Mouse (Mus musculus) heart, embryonic 14.5 days (tissue): ENCODE data around the gene Stil. TPM values are rescaled to one million over a fixed set of nuclear protein-coding genes. Genes with fewer than 3 reads are reported as not detected.
A peak's percentile ranks its signal among the peaks of the same experiment; 100 is the strongest.

ENCODE experiments used
- ATAC-seq: fragments of 200-750 bp; cut with Nextera tagmentation; 2 replicates; pipeline ENCODE4 v1.8.0; 2017; ENCODE audit warnings: low read depth, moderate TSS enrichment; ENCODE audit not compliant: insufficient number of reproducible peaks, insufficient read depth, low FRiP score
- H3K27ac ChIP-seq, 2 experiments: fragments of 200-500 bp in 1 of 2; fragments of 300-500 bp in 1 of 2; sonication (generic) in 1 of 2; replicated peaks in 1 of 2; 2 replicates each; pipeline ENCODE4 v1.5.1; 2012 to 2014; ENCODE audit warnings: low read depth in 2 of 2, low read length in 2 of 2, control low read depth in 1 of 2, mild to moderate bottlenecking in 1 of 2, mixed read lengths in 1 of 2; ENCODE audit not compliant: control insufficient read depth in 1 of 2, insufficient read depth in 1 of 2
- H3K27me3 ChIP-seq: fragments of 300-500 bp; sonication (generic); 2 replicates; pipeline ENCODE4 v1.6.1; 2014; ENCODE audit warnings: mild to moderate bottlenecking, low read length, control low read depth; ENCODE audit not compliant: control insufficient read depth, insufficient read depth
- H3K36me3 ChIP-seq: fragments of 300-500 bp; sonication (generic); 2 replicates; pipeline ENCODE4 v1.6.1; 2014; ENCODE audit warnings: mild to moderate bottlenecking, control low read depth, low read length, mixed read lengths; ENCODE audit not compliant: control insufficient read depth, insufficient read depth
- H3K4me1 ChIP-seq, 2 experiments: fragments of 200-500 bp in 1 of 2; fragments of 300-500 bp in 1 of 2; sonication (generic) in 1 of 2; 2 replicates each; pipeline ENCODE4 v1.6.1; 2012 to 2014; ENCODE audit warnings: low read length in 2 of 2, control low read depth in 1 of 2, mixed read lengths in 1 of 2; ENCODE audit not compliant: control insufficient read depth in 2 of 2, insufficient read depth in 2 of 2
- H3K4me2 ChIP-seq: fragments of 300-500 bp; sonication (generic); 2 replicates; pipeline ENCODE4 v1.6.1; 2014; ENCODE audit warnings: mild to moderate bottlenecking, low read length
- H3K4me3 ChIP-seq, 2 experiments: fragments of 200-500 bp in 1 of 2; fragments of 300-500 bp in 1 of 2; sonication (generic) in 1 of 2; 2 replicates each; pipeline ENCODE4 v1.5.1; 2012 to 2014; ENCODE audit warnings: low read length in 2 of 2, mild to moderate bottlenecking in 2 of 2, control low read depth in 1 of 2, low read depth in 1 of 2, moderate library complexity in 1 of 2; ENCODE audit not compliant: control insufficient read depth in 1 of 2, insufficient read depth in 1 of 2
- H3K9ac ChIP-seq: fragments of 300-500 bp; sonication (generic); 2 replicates; pipeline ENCODE4 v1.6.1; 2014; ENCODE audit warnings: mild to moderate bottlenecking, low read length
- H3K9me3 ChIP-seq: fragments of 300-500 bp; sonication (generic); 2 replicates; pipeline ENCODE4 v1.6.1; 2016; ENCODE audit warnings: low read length, control low read depth; ENCODE audit not compliant: control insufficient read depth
- WGBS: fragments of 180-500 bp; shearing (Covaris S2); extraction: QIAGEN DNeasy Blood & Tissue Kit; methylation state at CpG from one replicate; pipeline ENCODE4 v1.1.7; 2014; 5-methylcytosine and 5-hydroxymethylcytosine counted together
- polyA plus RNA-seq: library from polyadenylated mRNA; unstranded; fragments of >200 nt; fragmentation: Nextera tagmentation; extraction: Ambion mirVana; gene quantifications from 2 replicates; pipeline ENCODE4 v1.2.1, GENCODE M21; 2014

Stil gene
- polyA plus RNA-seq, 1 experiment from 2014 or later, result 9.8 TPM

DNA sequence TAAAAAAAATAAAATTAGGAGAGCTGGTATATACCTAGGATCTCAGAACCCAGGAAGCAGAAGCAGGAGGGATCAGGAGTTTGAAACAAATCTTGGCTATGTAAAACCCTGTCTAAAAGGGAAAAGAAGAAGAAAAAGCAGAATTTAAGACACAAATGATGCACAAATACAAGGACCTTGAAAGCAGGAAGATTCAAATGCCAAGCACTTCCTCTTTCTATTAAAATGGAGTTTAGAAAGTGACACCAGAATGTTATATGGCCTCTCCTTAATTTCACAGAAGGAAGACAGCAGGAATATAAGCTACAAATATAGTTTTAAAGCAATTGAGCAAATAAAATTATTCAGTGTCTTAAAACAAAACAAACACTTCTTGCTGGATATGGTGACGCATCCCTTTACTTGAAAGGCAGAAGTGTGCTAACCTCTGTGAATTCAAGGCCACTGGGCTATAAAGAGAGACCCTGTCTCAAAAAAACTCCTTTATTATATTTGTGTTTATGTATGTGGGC is 26.7 kb upstream of the Stil start:
- Histone ChIP-seq H3K4me1 (no peaks in the 10 kb centered on the region), H3K4me2 (no peak overlapping the region), H3K9me3 (no peaks in the 10 kb centered on the region), H3K36me3 (peaks cover 10% of the 10 kb centered on the region), H3K27me3 (no peaks in the 10 kb centered on the region), H3K27ac (no peak overlapping the region), H3K4me3 (no peak overlapping the region), H3K9ac (no peak overlapping the region)
- 95% methylated on average over 1 of the region's 1 CpGs for WGBS
- no peak for ATAC-seq

DNA sequence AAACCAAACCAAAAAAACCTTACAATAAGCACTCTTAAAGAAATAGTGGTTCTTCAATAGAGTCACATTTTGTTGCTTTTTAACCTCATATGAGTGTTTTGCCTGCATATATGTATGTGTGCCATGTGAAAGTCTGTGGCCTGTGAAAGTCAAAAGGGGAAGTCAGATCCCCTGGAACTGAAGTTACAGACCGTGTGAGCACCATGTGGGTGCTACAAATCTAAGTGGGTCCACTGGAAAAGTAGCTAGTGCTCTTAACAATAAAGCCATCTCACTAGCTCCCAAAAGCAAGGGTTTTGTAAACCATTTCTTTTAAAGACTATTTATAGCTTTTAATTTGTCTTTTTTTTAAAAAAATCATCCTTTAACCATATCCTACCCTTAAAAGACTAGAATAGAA is 17.3 kb upstream of the Stil start:
- no peak for ATAC-seq
- Histone ChIP-seq H3K36me3 (no peaks in the 10 kb centered on the region), H3K27ac (no peak overlapping the region), H3K4me1 (peaks cover 0 to 6% of the 10 kb centered on the region in 2 experiments; a peak in 2 of 4 replicates), H3K9me3 (no peaks in the 10 kb centered on the region), H3K4me2 (no peak overlapping the region), H3K4me3 (no peak overlapping the region), H3K27me3 (no peaks in the 10 kb centered on the region), H3K9ac (no peak overlapping the region)
- WGBS, result 79% methylated on average over 1 of the region's 1 CpGs

DNA sequence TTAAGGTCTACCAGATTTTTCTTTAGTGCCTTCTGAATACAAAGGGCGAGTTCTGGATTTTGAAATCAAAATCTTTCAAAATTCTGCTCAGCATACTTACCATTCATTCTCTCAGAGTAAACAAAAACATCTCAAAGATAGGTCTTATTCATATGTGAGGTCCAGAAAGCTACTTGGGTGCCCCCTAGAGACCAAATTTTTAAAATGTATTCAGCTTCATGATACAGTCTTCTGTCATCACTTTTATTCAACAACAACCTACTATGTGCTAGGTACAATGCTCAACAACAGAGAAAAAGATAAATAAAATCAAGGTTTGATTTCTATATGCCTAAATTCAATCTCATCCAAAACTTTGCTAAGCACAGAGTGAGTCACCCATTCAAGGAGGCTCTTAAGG is 16.9 kb upstream of the Stil start:
- Histone ChIP-seq H3K9me3 (no peaks in the 10 kb centered on the region), H3K4me1 (peaks cover 0 to 8% of the 10 kb centered on the region in 2 experiments; a peak in 2 of 4 replicates), H3K4me3 (no peak overlapping the region), H3K36me3 (no peaks in the 10 kb centered on the region), H3K9ac (no peak overlapping the region), H3K27ac (no peak overlapping the region), H3K27me3 (no peaks in the 10 kb centered on the region), H3K4me2 (no peak overlapping the region)
- no peak for ATAC-seq
- WGBS, result 86% methylated on average over 1 of the region's 1 CpGs

GRCm38 (mm10) chr4:114986211-114986590 is 13.8 kb upstream of the Stil start:
- Histone ChIP-seq H3K4me3 (peak overlapping the region; percentile 87 to 94), H3K27ac (peak overlapping the region; percentile 99 to 100), H3K4me2 (peak overlapping the region; percentile 72), H3K9me3 (no peaks in the 10 kb centered on the region), H3K27me3 (peaks cover 2% of the 10 kb centered on the region; the same call in 1 of the 2 replicates), H3K4me1 (peaks cover 0 to 8% of the 10 kb centered on the region in 2 experiments; a peak in 2 of 4 replicates), H3K36me3 (no peaks in the 10 kb centered on the region), H3K9ac (peak overlapping the region; percentile 95)
- 0 out of 2 replicates have a peak, but pooled peaks have one; percentile 11 for ATAC-seq
- WGBS, result 2% methylated on average over 8 of the region's 8 CpGs

- peak; percentile 93 for ATAC-seq
- H3K27ac ChIP-seq, result peak within 1 kb of the TSS; percentile 99 to 100
- 1% methylated on average over 79 of the region's 93 CpGs for WGBS
- peaks cover 5% of the 10 kb centered on the region for H3K27me3 ChIP-seq
- no peaks in the 10 kb centered on the region for H3K36me3 ChIP-seq
- peaks cover 0 to 8% of the 10 kb centered on the region in 2 experiments; a peak in 2 of 4 replicates for H3K4me1 ChIP-seq
- peak within 1 kb of the TSS; percentile 87 to 94 for H3K4me3 ChIP-seq
- peak within 1 kb of the TSS; percentile 72 for H3K4me2 ChIP-seq
- H3K9ac ChIP-seq, result peak within 1 kb of the TSS; percentile 95
- no peaks in the 10 kb centered on the region for H3K9me3 ChIP-seq
Observed at GRCm38 (mm10) chr4:114986591-114987432, 13.1 kb upstream of the Stil start, which contains the start of gene Cmpk1. Cmpk1 (minus strand) TSS chr4:114987241.

- Histone ChIP-seq H3K4me3 (no peak overlapping the region), H3K9me3 (no peaks in the 10 kb centered on the region), H3K9ac (no peak overlapping the region), H3K4me1 (no peaks in the 10 kb centered on the region), H3K27ac (no peak overlapping the region), H3K27me3 (peaks cover 6% of the 10 kb centered on the region), H3K36me3 (no peaks in the 10 kb centered on the region), H3K4me2 (no peak overlapping the region)
- ATAC-seq, result no peak
- WGBS, result 84% methylated on average over 3 of the region's 3 CpGs
Observed at GRCm38 (mm10) chr4:114994218-114994617, 5.7 kb upstream of the Stil start.

DNA sequence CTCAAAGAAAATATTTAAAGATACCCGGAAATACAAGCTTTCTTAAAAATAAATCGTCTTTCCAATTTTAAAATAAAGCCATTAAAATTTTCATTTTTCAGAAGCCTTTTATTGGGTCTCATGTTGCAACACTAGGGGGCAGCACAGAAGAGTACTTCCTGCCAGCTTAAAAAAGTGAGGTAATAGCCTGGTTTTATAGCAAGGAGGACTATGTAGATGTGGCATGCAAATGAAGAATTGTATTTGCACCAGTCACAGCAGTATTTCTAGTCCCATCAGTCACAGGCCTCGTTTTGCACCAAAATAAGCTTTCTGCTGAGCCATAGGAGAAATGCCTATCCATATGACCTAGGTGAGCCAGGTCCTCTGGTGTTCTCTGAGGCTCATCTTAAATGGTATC is 2.9 kb upstream of the Stil start:
- Histone ChIP-seq H3K9me3 (no peaks in the 10 kb centered on the region), H3K36me3 (no peaks in the 10 kb centered on the region), H3K4me1 (peaks cover 0 to 15% of the 10 kb centered on the region in 2 experiments; a peak in 2 of 4 replicates), H3K4me3 (no peak overlapping the region), H3K9ac (no peak overlapping the region), H3K27me3 (no peaks in the 10 kb centered on the region; the same call in 1 of the 2 replicates), H3K4me2 (no peak overlapping the region), H3K27ac (no peak overlapping the region)
- WGBS, result 52% methylated on average over 3 of the region's 3 CpGs
- ATAC-seq, result no peak
